Mouse (Mus musculus) cerebellum, adult 2 months (tissue): Measurements from ENCODE around the gene Nkd2. TPM values are rescaled to one million over a fixed set of nuclear protein-coding genes. Genes with fewer than 3 reads are reported as not detected.

Source experiments
- DNase-seq, 2 experiments: peaks; one replicate each; pipeline ENCODE4 v3.0.0; 2021
- H3K27ac ChIP-seq: fragments of 200-500 bp; 2 replicates; pipeline ENCODE4 v1.5.1; 2012; ENCODE audit warnings: low read length, control low read depth, inconsistent platforms; ENCODE audit not compliant: insufficient read depth
- H3K27me3 ChIP-seq: fragments of 200-500 bp; 2 replicates; pipeline ENCODE4 v1.6.1; 2012; ENCODE audit warnings: inconsistent platforms, mild to moderate bottlenecking, low read length, moderate library complexity; ENCODE audit not compliant: control insufficient read depth, insufficient read depth
- H3K4me1 ChIP-seq: fragments of 200-500 bp; 2 replicates; pipeline ENCODE4 v1.6.1; 2011; ENCODE audit warnings: low read length; ENCODE audit not compliant: control insufficient read depth, insufficient read depth
- H3K4me3 ChIP-seq: fragments of 200-500 bp; replicated peaks from 2 replicates; pipeline ENCODE3; 2011; ENCODE audit warnings: mild to moderate bottlenecking, low read depth, low read length, control low read depth; ENCODE audit not compliant: insufficient read depth
- CTCF ChIP-seq: fragments of 200-500 bp; IDR thresholded peaks from 2 replicates; pipeline ENCODE4 v1.5.1; 2011; ENCODE audit warnings: low read depth, mild to moderate bottlenecking, control low read depth, low read length, moderate library complexity, borderline replicate concordance; ENCODE audit not compliant: insufficient read depth
- POLR2A ChIP-seq: fragments of 200-500 bp; IDR thresholded peaks from 2 replicates; pipeline ENCODE4 v1.6.1; 2011; ENCODE audit warnings: low read length, control low read depth, borderline replicate concordance; ENCODE audit not compliant: insufficient read depth
- WGBS: fragments of 180-500 bp; shearing (Covaris S2); methylation state at CpG from one replicate; pipeline ENCODE4 v1.1.7; 2018; 5-methylcytosine and 5-hydroxymethylcytosine counted together
- polyA plus RNA-seq: library from polyadenylated mRNA; depleted of rRNA; stranded (reverse); fragments of >200 nt; gene quantifications from 2 replicates; pipeline ENCODE4 v1.2.3, GENCODE M21; 2012; rRNA removed

The Nkd2 gene
- polyA plus RNA-seq, 1 experiment, result 2.4 TPM

DNA sequence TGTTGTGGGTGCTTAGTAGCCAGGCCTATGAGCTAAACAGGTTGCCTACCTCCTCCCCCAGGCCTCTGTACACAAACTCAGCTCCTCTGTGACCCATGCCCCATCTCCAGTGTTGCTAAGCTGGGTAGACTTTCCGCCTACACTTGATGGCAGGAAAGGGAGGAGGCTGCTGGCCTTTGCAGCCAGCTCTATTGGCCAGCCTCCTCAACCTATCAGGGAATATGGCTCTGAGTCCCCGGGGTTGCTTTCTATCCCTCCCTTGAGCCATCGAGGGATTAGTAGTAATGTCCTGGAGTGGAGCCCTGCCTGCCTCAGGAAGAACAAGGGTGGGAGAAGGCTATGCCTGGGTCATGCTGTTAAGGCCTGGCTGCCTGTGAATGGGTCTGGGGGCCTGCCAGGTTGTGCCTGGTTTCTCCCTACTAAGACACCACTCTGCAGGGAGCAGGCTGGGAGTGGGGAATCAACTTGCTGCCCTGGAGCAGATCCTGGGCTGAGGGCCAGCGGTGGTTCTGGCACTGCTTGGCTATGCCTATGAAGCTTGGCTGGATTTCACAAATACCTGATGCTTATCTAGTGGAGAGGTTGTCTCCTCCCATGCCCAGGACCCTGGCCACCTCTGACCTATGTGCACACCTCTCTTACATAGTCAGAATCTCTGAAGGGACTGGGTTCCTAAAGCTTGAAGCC is 73.8 kb downstream of the Nkd2 start:
- Histone ChIP-seq H3K4me3 (no peak overlapping the region), H3K27ac (no peak overlapping the region), H3K4me1 (peaks cover 12% of the 10 kb centered on the region), H3K27me3 (no peaks in the 10 kb centered on the region)
- TF ChIP-seq POLR2A (no peak), CTCF (no peak)
- WGBS, result 22% methylated on average over 4 of the region's 4 CpGs
- DNase-seq, result peak; percentile 25 to 31

GRCm38 (mm10) chr13:73772655-73773054 is 74.8 kb downstream of the Nkd2 start:
- no peak for DNase-seq
- H3K4me3 ChIP-seq, result no peak overlapping the region
- peaks cover 12% of the 10 kb centered on the region for H3K4me1 ChIP-seq
- no peaks in the 10 kb centered on the region for H3K27me3 ChIP-seq
- no peak overlapping the region for H3K27ac ChIP-seq
- TF ChIP-seq POLR2A, result no peak
- TF ChIP-seq CTCF, result no peak
- WGBS, result 58% methylated on average over 2 of the region's 2 CpGs

DNA sequence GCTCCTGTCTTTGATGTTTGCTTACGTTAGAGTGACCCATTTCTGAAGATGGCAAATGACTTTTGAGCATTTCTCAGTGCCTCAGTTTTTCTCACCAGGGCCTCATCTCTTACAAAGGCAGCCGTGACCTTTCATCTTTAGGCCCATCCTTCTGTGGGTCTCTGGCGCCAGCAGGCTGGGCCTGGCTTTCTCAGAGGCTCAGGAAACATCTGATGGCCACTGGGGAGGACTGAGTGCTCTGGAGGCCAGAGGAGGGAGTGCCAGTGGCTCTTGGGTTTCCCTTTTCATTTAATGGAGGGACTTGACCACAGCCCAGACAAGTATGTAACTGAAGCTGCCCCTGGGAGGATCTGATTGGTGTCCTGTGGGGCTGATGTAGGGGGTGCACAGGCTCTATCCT is 76.3 kb downstream of the Nkd2 start:
- DNase-seq, result no peak
- TF ChIP-seq POLR2A (no peak), CTCF (no peak)
- WGBS, result 89% methylated on average over 3 of the region's 3 CpGs
- H3K27me3 ChIP-seq, result no peaks in the 10 kb centered on the region
- H3K4me1 ChIP-seq, result peaks cover 12% of the 10 kb centered on the region
- no peak overlapping the region for H3K4me3 ChIP-seq
- no peak overlapping the region for H3K27ac ChIP-seq

- WGBS, result 71% methylated on average over 4 of the region's 4 CpGs
- no peak for TF ChIP-seq CTCF
- no peak for TF ChIP-seq POLR2A
- DNase-seq, result no peak
Measured at GRCm38 (mm10) chr13:73769916-73770682, 77.3 kb downstream of the Nkd2 start.

More at GRCm38 (mm10) chr13:73769916-73770682, 77.3 kb downstream of the Nkd2 start:
- Histone ChIP-seq H3K27me3 (no peaks in the 10 kb centered on the region), H3K27ac (no peak overlapping the region), H3K4me3 (no peak overlapping the region), H3K4me1 (peaks cover 9% of the 10 kb centered on the region)

Other genes with a start within 250 kb of the Nkd2 start
- gene Clptm1l, start 243.6 kb downstream of the Nkd2 start, polyA plus RNA-seq, result 100 and 108 TPM in 2 replicates
- 1.4 TPM in 2 replicates for gene Tert, start 220.7 kb downstream of the Nkd2 start, polyA plus RNA-seq
- gene Slc6a18, start 169.6 kb downstream of the Nkd2 start, polyA plus RNA-seq, result not detected in 2 replicates
- gene Slc6a19, start 142.8 kb downstream of the Nkd2 start, polyA plus RNA-seq, result 0.57 and 0.77 TPM in 2 replicates
- gene Slc12a7, start 114.5 kb downstream of the Nkd2 start, polyA plus RNA-seq, result 3.5 and 3.7 TPM in 2 replicates
- 0.65 and 1.1 TPM in 2 replicates for gene Trip13, start 90.2 kb upstream of the Nkd2 start, polyA plus RNA-seq
- 81.7 and 83.7 TPM in 2 replicates for gene Brd9, start 90.2 kb upstream of the Nkd2 start, polyA plus RNA-seq
- not detected in 2 replicates for gene Zdhhc11, start 116.2 kb upstream of the Nkd2 start, polyA plus RNA-seq
- 178 and 180 TPM in 2 replicates for gene Tppp, start 161.8 kb upstream of the Nkd2 start, polyA plus RNA-seq
- 8.2 and 9.7 TPM in 2 replicates for gene Cep72, start 214.7 kb upstream of the Nkd2 start, polyA plus RNA-seq